Mouse (Mus musculus) midbrain, embryonic 16.5 days (tissue): ENCODE data around the gene Dclre1c. TPM values are rescaled to one million over a fixed set of nuclear protein-coding genes. Genes with fewer than 3 reads are reported as not detected.
"Not testable (repeated sequence)": the region's sequence is repeated elsewhere in the genome, so short reads cannot be mapped to it uniquely, and the experiment has no call there.

ENCODE experiments used
- ATAC-seq: fragments of 200-750 bp; cut with Nextera tagmentation; 2 replicates; pipeline ENCODE4 v1.8.0; 2017; ENCODE audit warnings: moderate TSS enrichment
- H3K27ac ChIP-seq: fragments of 300-500 bp; sonication (generic); 2 replicates; pipeline ENCODE4 v1.5.1; 2014; ENCODE audit warnings: mild to moderate bottlenecking, low read length, mixed read lengths
- H3K27me3 ChIP-seq: fragments of 300-500 bp; sonication (generic); 2 replicates; pipeline ENCODE4 v1.6.1; 2014; ENCODE audit warnings: low read depth, low read length, mixed read lengths; ENCODE audit not compliant: control insufficient read depth, insufficient read depth
- H3K36me3 ChIP-seq: fragments of 300-500 bp; sonication (generic); 2 replicates; pipeline ENCODE4 v1.6.1; 2014; ENCODE audit warnings: mild to moderate bottlenecking, low read length, moderate library complexity, mixed read lengths; ENCODE audit not compliant: control insufficient read depth, insufficient read depth
- H3K4me1 ChIP-seq: fragments of 300-500 bp; sonication (generic); 2 replicates; pipeline ENCODE4 v1.6.1; 2014; ENCODE audit warnings: mild to moderate bottlenecking, low read length, mixed read lengths; ENCODE audit not compliant: control insufficient read depth, insufficient read depth
- H3K4me2 ChIP-seq: fragments of 300-500 bp; sonication (generic); 2 replicates; pipeline ENCODE4 v1.6.1; 2014; ENCODE audit warnings: mild to moderate bottlenecking, low read length, mixed read lengths
- H3K4me3 ChIP-seq: fragments of 300-500 bp; sonication (generic); 2 replicates; pipeline ENCODE4 v1.5.1; 2014; ENCODE audit warnings: low read depth, mild to moderate bottlenecking, low read length, moderate library complexity, mixed read lengths
- H3K9ac ChIP-seq: fragments of 300-500 bp; sonication (generic); 2 replicates; pipeline ENCODE4 v1.6.1; 2014; ENCODE audit warnings: low read depth, low read length, mixed read lengths
- H3K9me3 ChIP-seq: fragments of 300-500 bp; sonication (generic); replicated peaks from 2 replicates; pipeline ENCODE4 v1.6.1; 2014; ENCODE audit warnings: mild to moderate bottlenecking, low read length, mixed read lengths; ENCODE audit not compliant: control insufficient read depth, poor library complexity, severe bottlenecking
- WGBS: fragments of 180-500 bp; shearing (Covaris S2); extraction: QIAGEN DNeasy Blood & Tissue Kit; methylation state at CpG from one replicate; pipeline ENCODE4 v1.1.7; 2014; 5-methylcytosine and 5-hydroxymethylcytosine counted together
- polyA plus RNA-seq: library from polyadenylated mRNA; unstranded; fragments of >200 nt; fragmentation: Nextera tagmentation; extraction: Ambion mirVana; gene quantifications from 2 replicates; pipeline ENCODE4 v1.2.1, GENCODE M21; 2015

Dclre1c gene
- polyA plus RNA-seq: 6.6 and 9.7 TPM in 2 replicates

DNA sequence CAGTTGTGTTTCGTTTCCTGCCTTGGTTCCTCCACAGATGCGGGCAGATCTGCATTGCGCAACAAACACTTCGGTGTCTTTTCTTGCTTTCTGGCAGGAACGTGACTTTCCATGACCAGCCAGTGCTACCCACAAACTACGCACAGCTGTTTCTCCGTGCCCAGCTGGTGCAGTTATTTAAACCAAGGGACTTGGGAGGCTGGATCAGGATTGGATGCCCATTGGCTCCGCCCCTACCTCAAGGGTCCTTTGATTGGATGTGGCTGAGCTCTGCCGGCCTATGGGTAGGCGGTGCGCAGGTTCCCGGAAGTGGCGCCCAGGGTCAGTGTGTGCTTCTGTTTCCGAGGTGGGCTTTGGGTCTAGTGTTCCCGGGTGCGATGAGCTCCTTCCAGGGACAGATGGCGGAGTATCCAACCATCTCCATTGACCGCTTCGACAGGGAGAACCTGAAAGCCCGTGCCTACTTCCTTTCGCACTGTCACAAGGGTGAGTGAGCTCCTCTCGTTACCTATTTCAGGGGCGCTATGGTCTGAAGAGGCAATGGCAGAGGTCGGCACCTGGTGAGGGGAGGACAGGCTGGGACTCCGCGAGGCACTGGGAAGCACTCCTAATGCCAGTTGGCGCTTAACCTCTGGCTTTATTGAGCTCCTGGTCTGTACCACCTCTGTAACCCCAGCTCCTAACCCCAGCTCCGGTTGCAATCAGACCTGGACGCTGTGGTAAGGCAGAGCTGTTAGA, at the start of gene Dclre1c:
Gene Dclre1c, plus strand, starts transcription at position 291 of the 738 bp plus-strand sequence.
- Histone ChIP-seq H3K36me3 (0 out of 2 replicates have a peak, but pooled peaks cover 2% of the 10 kb centered on the region), H3K4me2 (peak within 1 kb of the TSS; percentile 96), H3K4me1 (peaks cover 16% of the 10 kb centered on the region), H3K9ac (peak within 1 kb of the TSS; percentile 60), H3K27ac (no peak within 1 kb of the TSS), H3K4me3 (peak within 1 kb of the TSS; percentile 66), H3K27me3 (no peaks in the 10 kb centered on the region), H3K9me3 (no peaks in the 10 kb centered on the region)
- 1% methylated on average over 29 of the region's 29 CpGs for whole genome bisulfite sequencing
- ATAC-seq: peak; percentile 99

DNA sequence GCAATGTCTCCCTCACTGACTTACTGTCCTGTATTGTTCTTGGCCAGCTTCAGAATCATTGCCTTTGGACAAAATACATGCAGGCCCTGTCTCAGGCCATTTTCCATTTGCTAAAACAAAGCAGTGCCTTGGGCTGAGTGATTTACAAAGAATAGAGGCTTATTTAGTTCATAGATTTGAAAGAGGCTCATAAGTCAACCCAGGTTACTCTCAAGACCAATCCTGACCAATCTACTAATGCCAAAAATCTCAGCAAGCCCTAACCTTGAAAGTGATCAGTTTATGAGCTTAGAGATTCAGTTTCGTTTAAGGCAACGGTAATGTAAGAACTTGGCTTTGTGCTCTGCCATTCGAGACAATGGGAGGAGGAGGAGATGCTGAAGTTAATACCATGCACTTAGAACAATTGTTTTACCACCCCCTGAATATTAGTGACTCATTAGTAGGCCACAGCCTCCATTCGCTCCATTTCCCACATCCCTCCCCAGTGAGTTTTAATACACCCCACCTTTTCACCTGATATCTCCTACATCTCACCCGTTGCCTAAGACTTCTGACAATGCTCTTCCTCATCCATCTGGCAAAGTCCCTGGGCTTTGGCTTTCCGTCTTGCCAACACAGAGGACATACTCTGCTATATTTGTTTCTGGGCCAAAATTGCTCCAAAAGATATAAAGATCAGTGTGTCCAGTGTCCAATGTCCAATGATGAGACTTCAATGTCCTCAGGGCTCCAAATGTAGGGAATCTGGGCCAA, 36.6 kb upstream of the Dclre1c start:
- no peak for ATAC-seq
- no peaks in the 10 kb centered on the region for H3K36me3 ChIP-seq
- WGBS: 84% methylated on average over 6 of the region's 6 CpGs

DNA sequence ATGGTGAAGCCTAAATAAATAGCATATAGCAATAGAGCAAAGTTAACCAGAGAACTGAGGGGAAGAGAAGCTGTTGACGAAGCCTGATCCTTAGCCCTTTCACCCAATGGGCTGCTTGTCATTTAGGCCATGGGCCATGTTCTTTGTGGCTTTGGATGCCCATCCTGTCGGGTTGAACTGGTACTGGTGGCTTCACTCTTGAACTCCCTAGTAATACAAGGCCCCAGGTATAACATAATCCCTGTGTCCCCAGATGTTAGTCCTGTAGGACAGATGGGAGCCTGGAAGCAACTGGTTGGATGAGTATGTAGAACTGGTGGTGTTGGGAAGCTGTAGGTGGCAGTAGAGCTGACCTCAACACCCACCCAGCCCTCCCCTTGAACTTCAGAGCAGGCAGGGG, 32.0 kb upstream of the Dclre1c start:
- H3K27ac ChIP-seq: no peak overlapping the region
- no peaks in the 10 kb centered on the region for H3K9me3 ChIP-seq
- no peak overlapping the region for H3K4me2 ChIP-seq
- WGBS: 80% methylated on average over 2 of the region's 2 CpGs
- H3K4me1 ChIP-seq: no peaks in the 10 kb centered on the region
- no peaks in the 10 kb centered on the region for H3K27me3 ChIP-seq
- no peak overlapping the region for H3K4me3 ChIP-seq
- no peak for ATAC-seq
- no peaks in the 10 kb centered on the region for H3K36me3 ChIP-seq
- H3K9ac ChIP-seq: no peak overlapping the region

More for the DNA sequence above, 36.6 kb upstream of the Dclre1c start:
- H3K27ac ChIP-seq: no peak overlapping the region
- H3K27me3 ChIP-seq: no peaks in the 10 kb centered on the region
- no peak overlapping the region for H3K4me3 ChIP-seq
- H3K4me1 ChIP-seq: no peaks in the 10 kb centered on the region
- H3K4me2 ChIP-seq: no peak overlapping the region
- H3K9me3 ChIP-seq: no peaks in the 10 kb centered on the region
- no peak overlapping the region for H3K9ac ChIP-seq

DNA sequence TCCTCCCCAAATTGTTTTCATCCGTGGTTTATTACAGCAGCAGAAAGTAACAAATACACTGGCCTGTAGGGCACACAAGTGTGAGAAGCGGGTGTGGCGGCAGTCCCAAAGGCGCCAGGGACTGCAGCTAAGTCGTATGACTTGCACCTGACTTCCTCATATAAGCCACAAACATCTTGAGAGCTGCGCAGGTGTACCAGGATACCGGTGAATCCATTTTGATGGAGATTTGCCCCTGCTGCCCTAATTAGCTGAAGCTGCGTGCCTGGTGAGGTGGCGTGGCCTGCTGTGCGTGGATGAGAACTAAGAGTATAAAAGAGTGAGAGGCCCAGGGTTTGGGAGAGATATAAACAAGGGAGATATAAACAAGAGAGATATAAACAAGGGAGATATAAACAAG, 26.8 kb upstream of the Dclre1c start, which contains the start of gene Olah:
Gene Olah, minus strand, starts transcription at position 101 of the 400 bp plus-strand sequence.
- H3K4me2 ChIP-seq, H3K27me3 ChIP-seq, H3K4me3 ChIP-seq, H3K9ac ChIP-seq, H3K9me3 ChIP-seq, H3K36me3 ChIP-seq, H3K27ac ChIP-seq, H3K4me1 ChIP-seq, ATAC-seq: not testable (repeated sequence)
- WGBS: 74% methylated on average over 10 of the region's 10 CpGs

DNA sequence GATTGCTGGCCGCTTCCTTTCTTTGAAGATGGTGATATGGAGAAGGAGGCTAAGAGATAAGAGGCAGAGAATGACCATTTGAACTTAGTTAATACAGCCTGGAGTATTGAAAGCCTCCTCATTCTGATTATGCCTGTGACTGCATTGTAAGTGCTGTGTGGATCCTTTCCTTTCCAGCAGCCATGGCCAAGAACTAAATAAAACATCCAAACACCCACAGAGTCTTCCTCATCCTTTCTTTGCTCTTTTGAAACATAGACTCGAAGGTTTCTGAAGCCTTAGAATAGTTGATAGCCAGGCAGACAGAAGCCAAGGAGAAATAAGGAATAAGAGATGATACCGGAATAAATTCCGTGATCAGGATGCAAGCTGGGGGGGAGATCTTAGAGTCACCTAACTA, 17.9 kb upstream of the Dclre1c start:
- Histone ChIP-seq H3K4me2 (no peak overlapping the region), H3K36me3 (no peaks in the 10 kb centered on the region), H3K27ac (no peak overlapping the region), H3K4me3 (no peak overlapping the region), H3K4me1 (no peaks in the 10 kb centered on the region), H3K9me3 (no peaks in the 10 kb centered on the region), H3K27me3 (no peaks in the 10 kb centered on the region), H3K9ac (no peak overlapping the region)
- 87% methylated on average over 4 of the region's 4 CpGs for WGBS
- ATAC-seq: no peak

DNA sequence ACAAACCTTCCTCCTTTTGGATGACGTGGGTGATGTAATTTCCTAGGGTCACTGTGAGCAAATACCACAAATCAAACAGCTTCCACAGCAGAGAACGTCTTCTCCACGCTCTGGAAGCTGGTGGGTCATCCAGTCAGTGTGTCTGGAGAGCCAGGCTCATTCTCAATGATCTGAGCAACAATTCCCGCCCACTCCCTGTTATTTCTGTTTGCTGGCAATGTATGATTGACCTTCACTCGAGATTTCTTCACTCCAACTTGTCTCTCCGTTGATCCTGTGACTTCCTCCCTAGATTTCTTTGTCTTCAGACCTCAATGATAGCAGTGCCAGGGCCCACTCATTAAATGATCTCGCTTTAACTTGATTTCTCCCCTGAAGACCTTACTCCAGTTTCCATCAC, 16.2 kb upstream of the Dclre1c start:
- Histone ChIP-seq H3K9ac (no peak overlapping the region), H3K4me2 (no peak overlapping the region), H3K27me3 (no peaks in the 10 kb centered on the region), H3K27ac (no peak overlapping the region), H3K36me3 (no peaks in the 10 kb centered on the region), H3K4me1 (no peaks in the 10 kb centered on the region), H3K4me3 (no peak overlapping the region), H3K9me3 (no peaks in the 10 kb centered on the region)
- 83% methylated on average over 7 of the region's 7 CpGs for WGBS
- no peak for ATAC-seq

DNA sequence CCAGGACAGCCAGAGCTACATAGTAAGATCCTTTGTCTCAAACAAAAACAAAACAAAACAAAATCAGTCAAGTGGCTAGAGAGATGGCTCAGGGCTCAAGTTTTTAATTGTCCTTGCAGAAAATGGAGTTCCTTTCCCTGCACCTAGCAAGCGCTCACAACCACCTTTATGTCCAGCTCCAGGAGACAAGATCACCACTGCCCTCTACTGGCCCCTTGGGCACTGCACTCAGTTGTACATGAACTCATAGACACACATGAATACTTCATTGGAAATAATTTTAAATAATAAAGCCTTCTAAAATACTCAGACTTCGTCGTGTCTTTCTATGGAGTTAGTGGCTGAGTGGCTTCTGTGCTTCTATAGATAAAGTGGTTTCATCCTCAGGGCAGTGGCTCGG, 9.7 kb upstream of the Dclre1c start:
- ATAC-seq: no peak
- Histone ChIP-seq H3K9ac (no peak overlapping the region), H3K27me3 (peaks cover 9% of the 10 kb centered on the region), H3K4me3 (no peak overlapping the region), H3K9me3 (no peaks in the 10 kb centered on the region), H3K27ac (no peak overlapping the region), H3K4me1 (no peaks in the 10 kb centered on the region; the same call in 1 of the 2 replicates), H3K4me2 (no peak overlapping the region), H3K36me3 (no peaks in the 10 kb centered on the region)
- WGBS: 34% methylated on average over 4 of the region's 4 CpGs

DNA sequence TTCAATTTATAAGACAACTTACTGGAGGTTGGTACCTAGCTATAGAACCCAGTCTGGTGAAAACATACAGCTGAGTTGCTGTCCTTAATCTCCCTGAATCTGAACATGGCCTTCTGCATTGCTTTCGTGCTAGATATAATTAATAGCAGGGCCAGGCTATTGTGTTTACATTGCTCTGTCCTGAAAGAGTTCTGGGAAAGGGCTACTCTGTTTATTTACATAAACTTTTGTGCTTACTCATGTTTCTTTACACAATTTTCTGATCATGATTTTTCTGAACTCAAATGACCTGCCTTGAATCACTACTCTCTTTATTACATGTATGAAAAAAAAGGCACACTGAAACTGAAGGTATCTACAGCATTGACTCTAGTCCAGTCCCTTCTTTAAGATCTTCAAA, 8.3 kb upstream of the Dclre1c start:
- Histone ChIP-seq H3K36me3 (no peaks in the 10 kb centered on the region), H3K4me3 (no peak overlapping the region), H3K9ac (no peak overlapping the region), H3K4me2 (no peak overlapping the region), H3K27ac (no peak overlapping the region), H3K9me3 (no peaks in the 10 kb centered on the region), H3K27me3 (peaks cover 9% of the 10 kb centered on the region), H3K4me1 (peaks cover 2% of the 10 kb centered on the region; the same call in 1 of the 2 replicates)
- WGBS: 68% methylated on average over 1 of the region's 1 CpGs
- ATAC-seq: no peak

DNA sequence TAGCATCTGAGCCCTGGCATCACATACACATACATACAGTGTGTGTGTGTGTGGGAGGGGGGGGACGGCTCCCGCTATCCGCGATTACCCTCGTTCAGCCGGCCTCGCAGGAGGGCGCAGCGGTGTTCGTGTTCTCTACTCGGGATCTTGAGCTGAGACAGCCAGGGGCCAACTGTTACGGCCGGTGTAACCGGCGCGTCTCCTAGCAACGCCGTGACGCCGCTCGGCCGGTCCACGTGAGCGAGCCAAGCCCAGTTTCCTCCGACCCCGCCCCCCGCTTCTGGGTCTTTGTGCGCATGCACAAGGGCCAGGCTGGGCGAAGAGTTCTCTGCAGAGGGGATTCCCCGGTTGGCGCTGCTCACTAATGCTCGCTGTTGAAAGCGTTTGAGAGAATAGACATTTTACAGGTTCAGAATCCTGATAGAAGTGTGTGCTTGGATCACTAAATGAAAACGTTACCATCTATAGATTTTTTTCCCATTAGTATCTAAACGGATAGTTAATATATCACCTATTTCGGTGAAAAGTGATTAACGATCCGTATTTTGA, 5.0 kb upstream of the Dclre1c start:
- peak overlapping the region; percentile 71 for H3K4me2 ChIP-seq
- H3K4me1 ChIP-seq: peaks cover 7% of the 10 kb centered on the region
- no peaks in the 10 kb centered on the region for H3K36me3 ChIP-seq
- H3K27me3 ChIP-seq: peaks cover 9% of the 10 kb centered on the region
- 0 out of 2 replicates have a peak overlapping the region, but pooled peaks have one; percentile 29 for H3K27ac ChIP-seq
- H3K9ac ChIP-seq: peak overlapping the region; percentile 68
- peak; percentile 96 for ATAC-seq
- H3K4me3 ChIP-seq: peak overlapping the region; percentile 70
- no peaks in the 10 kb centered on the region for H3K9me3 ChIP-seq
- WGBS: 2% methylated on average over 38 of the region's 38 CpGs
